Mouse (Mus musculus) right cerebral cortex, postnatal 10 days (tissue): ENCODE measurements at regions not wholly inside any gene's neighbourhood (a gene's known extent, or its start where the extent isn't known, plus 50 kb on each side); places are given as distances from the start of the nearest gene placed in this dataset.

ENCODE experiments used
- DNase-seq, 2 experiments: peaks; one replicate each; pipeline ENCODE4 v3.0.0; 2021; ENCODE audit warnings: low spot score in 2 of 2

- DNase-seq = peak; percentile 73 to 88
Observed at GRCm38 (mm10) chr3:9200156-9200555, 409.7 kb downstream of the Zfp704 start.

- DNase-seq = no peak
Observed at GRCm38 (mm10) chr3:9198652-9199332, 411.1 kb downstream of the Zfp704 start.

DNA sequence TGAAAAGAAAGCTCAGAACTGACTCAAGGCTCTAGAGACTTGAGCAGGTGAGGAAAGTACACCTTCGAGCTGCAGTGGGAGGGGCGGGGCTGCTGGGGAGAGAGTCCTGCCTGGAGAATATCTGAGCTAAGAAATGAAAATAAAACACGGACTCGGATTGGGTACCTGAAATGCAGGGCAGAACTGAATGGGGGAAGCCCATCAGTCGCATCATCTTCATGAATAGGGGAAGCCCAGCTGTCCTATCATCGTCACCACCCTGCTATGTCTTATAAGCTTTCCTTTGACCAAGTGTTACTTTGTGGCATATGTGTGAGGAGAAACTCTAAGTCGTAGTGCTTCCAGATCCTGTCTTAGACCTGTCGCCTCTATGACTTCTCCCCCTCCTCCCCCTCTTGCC, 414.1 kb downstream of the Zfp704 start:
- no peak for DNase-seq

- peak; percentile 88 to 90 for DNase-seq
Observed at GRCm38 (mm10) chr3:9189366-9190287, 420.3 kb downstream of the Zfp704 start.

DNA sequence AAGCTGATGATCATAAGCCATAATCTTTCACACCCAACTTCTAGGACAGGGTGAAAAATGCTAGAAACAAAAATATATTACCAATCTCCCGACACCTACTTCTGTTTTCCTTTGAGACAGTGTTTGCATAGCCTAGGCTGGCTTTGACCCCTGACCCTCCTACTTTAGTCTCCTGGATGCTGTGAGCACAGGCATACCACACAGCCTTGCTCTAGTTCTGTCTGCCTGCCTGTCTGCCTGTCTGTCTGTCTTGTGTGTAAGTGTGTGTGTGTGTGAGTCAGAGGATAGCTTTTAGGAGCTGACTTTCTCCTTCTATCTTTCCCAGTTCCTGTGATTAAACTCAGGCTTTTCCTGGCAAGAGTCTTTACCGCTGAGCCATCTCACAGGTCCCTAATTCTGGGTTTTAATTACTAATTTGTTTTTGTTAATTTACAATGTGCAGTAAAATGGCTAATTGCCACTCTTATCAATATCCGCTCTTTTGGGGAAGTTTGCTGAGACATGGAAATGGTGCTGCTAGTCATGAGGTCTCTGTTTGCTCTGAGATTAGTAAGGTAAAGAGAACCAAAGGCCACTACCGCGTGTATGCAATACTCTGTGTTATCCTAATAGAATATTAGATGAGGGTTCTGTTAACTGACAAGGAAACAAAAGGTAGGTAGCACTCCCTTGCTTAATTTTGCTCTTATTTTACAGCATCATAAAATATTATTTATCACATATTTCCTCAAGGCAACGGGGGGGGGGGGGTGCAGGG, 423.3 kb downstream of the Zfp704 start:
- DNase-seq = no peak

DNA sequence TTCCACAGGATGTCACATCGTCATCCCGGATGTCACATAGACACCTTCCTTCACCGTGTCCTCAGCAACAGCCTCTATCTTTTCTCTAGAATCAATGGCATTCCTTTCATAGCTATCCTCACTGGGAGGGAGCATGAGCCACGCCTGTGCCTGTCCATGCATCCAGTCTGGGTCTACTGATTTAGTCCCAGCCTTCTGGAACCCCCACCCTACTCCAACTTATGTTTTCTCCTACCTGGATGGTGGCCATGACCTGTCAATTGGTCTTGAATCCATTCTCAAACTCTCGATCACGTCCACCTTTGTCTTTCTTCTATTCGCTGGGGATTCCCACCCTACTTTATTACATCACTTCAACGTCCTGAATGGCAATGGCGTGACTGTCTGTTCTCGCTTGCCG, 428.3 kb downstream of the Zfp704 start:
- DNase-seq = no peak

DNA sequence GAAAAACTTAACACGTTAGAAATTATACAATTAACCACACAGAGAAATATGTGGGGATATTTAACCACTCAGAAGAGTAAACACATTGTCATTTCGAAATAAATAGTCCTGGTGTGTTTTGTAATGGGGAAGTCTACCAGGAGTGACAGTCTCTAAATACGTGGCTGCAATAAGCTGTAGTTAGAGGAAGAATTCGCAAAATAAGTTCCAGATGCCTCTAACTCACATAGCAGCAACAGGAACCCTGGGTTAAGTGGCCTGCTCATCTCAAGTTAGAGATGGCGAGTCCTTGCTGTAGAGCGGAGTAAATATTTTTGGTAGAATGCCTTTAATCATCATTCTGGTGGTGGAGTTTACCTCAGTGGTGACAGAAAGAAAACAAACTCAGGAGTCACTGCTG, 430.2 kb downstream of the Zfp704 start:
- DNase-seq = no peak

GRCm38 (mm10) chr3:9174517-9174832, 435.4 kb downstream of the Zfp704 start:
- DNase-seq = no peak

- DNase-seq = peak; percentile 75 to 77
Observed at GRCm38 (mm10) chr3:9173643-9174516, 436.0 kb downstream of the Zfp704 start.

DNA sequence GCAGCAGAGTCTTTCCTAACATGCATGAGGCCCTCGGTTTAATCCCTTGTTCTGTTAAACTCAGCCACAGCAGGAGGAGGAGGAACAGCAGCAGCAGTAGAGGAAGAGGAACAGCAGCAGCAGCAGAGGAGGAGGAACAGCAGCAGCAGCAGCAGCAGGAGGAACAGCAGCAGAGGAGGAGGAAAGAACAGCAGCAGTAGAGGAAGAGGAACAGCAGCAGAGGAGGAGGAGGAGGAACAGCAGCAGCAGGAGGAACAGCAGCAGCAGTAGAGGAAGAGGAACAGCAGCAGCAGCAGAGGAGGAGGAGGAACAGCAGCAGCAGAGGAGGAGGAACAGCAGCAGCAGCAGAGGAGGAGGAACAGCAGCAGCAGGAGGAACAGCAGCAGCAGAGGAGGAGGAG, 437.9 kb downstream of the Zfp704 start:
- DNase-seq = no peak

DNA sequence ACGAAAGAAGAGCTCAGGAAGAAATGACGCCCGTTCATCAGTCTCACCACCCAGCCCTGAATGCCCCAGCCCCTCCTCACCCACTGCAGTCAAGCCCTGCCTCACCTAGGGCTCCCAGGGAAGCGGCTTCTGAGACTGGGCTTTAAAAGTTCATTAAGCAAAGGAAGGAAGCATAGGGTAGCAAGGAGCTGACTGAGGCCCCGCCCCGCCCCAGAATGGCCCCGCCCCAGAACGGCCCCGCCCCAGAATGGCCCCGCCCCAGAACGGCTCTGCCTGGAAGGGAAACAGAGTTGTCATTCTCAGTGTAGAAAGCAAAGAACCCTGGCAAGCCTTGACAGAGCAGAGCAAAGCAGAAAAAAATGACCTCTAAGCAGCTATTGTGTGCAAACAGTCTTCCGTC, 440.9 kb downstream of the Zfp704 start:
- no peak for DNase-seq

GRCm38 (mm10) chr3:9159073-9159472, 450.8 kb downstream of the Zfp704 start:
- DNase-seq = no peak

- no peak for DNase-seq
Observed at GRCm38 (mm10) chr3:9154172-9154571, 455.7 kb downstream of the Zfp704 start.

DNA sequence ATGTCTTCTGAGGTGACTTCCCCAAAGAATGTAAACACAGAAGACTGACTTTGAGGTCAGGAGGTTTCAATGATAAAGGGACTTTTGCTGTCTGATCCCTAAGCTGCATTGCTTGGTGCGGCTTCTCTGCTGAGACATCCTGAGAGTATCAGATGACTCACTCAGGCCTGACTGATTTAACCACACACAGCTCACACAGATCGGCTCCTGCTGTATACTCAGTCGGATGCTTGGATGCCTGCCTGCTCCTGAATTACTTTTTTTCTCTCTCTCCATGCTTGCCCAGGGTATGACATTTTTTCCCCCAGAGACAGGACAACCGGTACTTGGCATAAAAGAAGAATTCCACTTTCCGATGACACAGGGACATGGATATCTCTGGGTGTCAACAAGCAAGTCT, 456.2 kb downstream of the Zfp704 start:
- no peak for DNase-seq

DNA sequence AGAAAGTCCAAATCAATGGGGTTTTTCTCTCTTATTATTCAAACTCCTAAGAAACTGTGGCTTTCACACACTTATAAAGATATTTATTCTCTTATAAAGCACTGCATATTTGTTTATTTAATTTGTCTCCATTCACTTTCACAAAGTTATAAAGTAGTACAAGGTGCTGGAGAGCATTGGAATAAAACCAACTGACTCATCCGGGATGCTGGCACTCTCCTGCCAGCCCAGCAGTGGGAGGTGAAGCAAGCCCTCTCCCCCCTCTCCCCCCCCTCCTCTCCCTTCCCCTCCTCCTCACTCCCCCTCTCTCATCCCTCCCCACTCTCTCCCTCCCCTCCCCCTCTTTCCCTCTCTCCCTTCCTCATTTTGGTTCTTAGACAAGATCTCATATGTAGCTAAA, 457.6 kb downstream of the Zfp704 start:
- DNase-seq = no peak

DNA sequence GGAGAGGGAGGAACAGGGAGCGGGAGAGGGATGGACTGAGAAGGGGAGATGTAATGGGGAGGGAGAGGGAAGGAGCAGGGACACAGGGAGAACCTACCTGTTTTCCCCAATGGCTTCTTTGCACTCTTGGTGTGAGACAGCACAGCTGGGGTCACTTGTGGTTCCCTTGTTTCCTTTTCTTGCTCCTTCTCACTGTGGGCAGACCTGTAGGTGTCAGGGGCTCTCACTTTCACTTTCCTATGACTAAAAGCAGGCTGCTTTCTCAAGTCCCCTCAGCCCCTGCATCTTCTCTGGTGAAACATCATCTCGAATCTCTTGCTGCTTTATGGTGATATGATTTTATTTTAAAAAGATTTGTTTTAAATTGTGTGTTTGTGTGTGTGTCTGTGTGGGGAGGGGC, 458.3 kb downstream of the Zfp704 start:
- no peak for DNase-seq

DNA sequence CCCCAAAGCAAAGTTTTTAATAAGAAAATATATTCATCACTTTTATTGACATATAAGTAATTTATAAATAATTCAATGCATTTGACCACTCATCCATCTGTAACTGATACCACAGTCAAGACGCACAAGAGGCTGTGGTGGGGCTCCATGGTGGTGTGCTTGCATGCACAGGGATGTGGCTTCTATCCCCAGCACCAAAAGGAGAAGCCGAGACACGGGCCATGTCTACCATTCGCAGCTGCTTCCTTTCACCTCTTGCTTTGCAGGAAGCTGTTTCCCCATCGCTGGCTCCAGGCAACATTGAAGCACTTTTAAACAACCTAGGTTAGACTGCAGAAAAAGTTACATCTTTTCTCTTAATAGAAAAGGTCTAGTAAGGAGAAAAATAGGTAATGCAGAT, 461.3 kb downstream of the Zfp704 start:
- DNase-seq = no peak

DNA sequence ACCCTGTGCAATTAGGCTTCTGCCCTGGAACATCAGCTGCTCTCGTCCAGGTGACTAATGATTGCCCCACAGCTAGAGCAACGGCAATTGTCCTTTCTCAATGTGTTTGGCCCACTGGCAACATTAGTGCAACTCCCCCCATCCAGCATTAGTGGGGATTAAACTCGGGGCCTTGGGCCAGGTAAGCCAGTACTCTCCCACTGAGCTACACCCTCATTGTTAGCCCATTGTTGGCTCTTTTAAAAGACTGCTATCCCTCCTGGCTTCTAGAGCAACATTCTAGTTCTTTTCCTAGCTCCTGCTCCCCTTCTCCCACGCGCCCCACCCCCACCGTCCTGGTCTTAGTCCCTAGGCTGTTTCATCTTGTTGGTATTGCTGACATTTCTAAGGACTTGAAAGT, 463.4 kb downstream of the Zfp704 start:
- DNase-seq = no peak

GRCm38 (mm10) chr3:9145612-9146011, 464.3 kb downstream of the Zfp704 start:
- no peak for DNase-seq

DNA sequence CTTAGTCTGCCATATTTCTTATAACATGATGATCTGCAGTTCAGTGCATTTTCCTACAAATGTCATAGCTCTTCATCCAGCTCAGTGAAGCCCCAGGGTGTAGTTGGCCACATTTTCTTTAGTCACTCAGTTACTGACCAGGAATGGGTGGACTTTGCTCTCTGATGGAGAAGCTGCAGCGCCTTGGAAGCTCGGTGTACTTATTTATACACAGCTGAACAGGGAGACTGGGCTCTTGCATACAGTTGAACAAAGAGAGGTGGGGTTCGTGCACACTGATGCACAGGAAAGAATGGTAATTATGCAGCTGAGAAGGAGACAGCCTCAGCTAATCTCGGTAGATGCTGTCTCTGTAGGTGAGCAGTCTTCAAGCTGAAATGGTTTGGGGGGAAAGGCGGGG, 468.0 kb downstream of the Zfp704 start:
- no peak for DNase-seq

- peak; percentile 35 to 46 for DNase-seq
Observed at GRCm38 (mm10) chr3:9137131-9137874, 472.6 kb downstream of the Zfp704 start.
